Mouse (Mus musculus): ENCODE data around the gene Stx1b. TPM values are rescaled to one million over a fixed set of nuclear protein-coding genes. Genes with fewer than 3 reads are reported as not detected.

The Stx1b gene
- total RNA-seq, 2 experiments from 2014 or later: 11.8 to 12.2 TPM

GRCm38 (mm10) chr7:127817776-127818175, 6.6 kb downstream of the Stx1b start:
- DNase-seq (ENCODE audit: low spot score in 2 of 2): no peak

- DNase-seq (ENCODE audit: low spot score in 2 of 2): no peak
Measured at GRCm38 (mm10) chr7:127817053-127817452, 7.3 kb downstream of the Stx1b start.

GRCm38 (mm10) chr7:127815954-127816821, 8.2 kb downstream of the Stx1b start:
- DNase-seq (ENCODE audit: low spot score in 2 of 2): no peak

- no peak for DNase-seq (ENCODE audit: low spot score in 2 of 2)
Measured at GRCm38 (mm10) chr7:127815116-127815665, 9.2 kb downstream of the Stx1b start.

GRCm38 (mm10) chr7:127814241-127814921, 10.0 kb downstream of the Stx1b start:
- no peak for DNase-seq (ENCODE audit: low spot score in 2 of 2)

GRCm38 (mm10) chr7:127813821-127814220, 10.5 kb downstream of the Stx1b start:
- DNase-seq (ENCODE audit: low spot score in 2 of 2): no peak

- DNase-seq (ENCODE audit: low spot score in 2 of 2): no peak
Measured at GRCm38 (mm10) chr7:127812292-127812691, 12.1 kb downstream of the Stx1b start.

- DNase-seq (ENCODE audit: low spot score in 2 of 2): no peak
Measured at GRCm38 (mm10) chr7:127811240-127811639, 13.1 kb downstream of the Stx1b start.

GRCm38 (mm10) chr7:127810650-127811049, 13.7 kb downstream of the Stx1b start:
- DNase-seq (ENCODE audit: low spot score in 2 of 2): no peak

- DNase-seq (ENCODE audit: low spot score in 2 of 2): no peak
Measured at GRCm38 (mm10) chr7:127809846-127810245, 14.5 kb downstream of the Stx1b start.

- no peak for DNase-seq (ENCODE audit: low spot score in 2 of 2)
Measured at GRCm38 (mm10) chr7:127808821-127809220, 15.5 kb downstream of the Stx1b start.

- no peak for DNase-seq (ENCODE audit: low spot score in 2 of 2)
Measured at GRCm38 (mm10) chr7:127802313-127802712, 22.0 kb downstream of the Stx1b start.

GRCm38 (mm10) chr7:127801010-127801621, 23.2 kb downstream of the Stx1b start:
- DNase-seq (ENCODE audit: low spot score in 2 of 2): no peak

GRCm38 (mm10) chr7:127800435-127801009, 23.8 kb downstream of the Stx1b start, which contains the start of gene Hsd3b7:
Hsd3b7 (plus strand) TSS chr7:127800604.
- DNase-seq (ENCODE audit: low spot score in 2 of 2): peak; percentile 92 to 94

- DNase-seq (ENCODE audit: low spot score in 2 of 2): no peak
Measured at GRCm38 (mm10) chr7:127799738-127800137, 24.6 kb downstream of the Stx1b start.

GRCm38 (mm10) chr7:127799211-127799610, 25.1 kb downstream of the Stx1b start:
- no peak for DNase-seq (ENCODE audit: low spot score in 2 of 2)

- no peak for DNase-seq (ENCODE audit: low spot score in 2 of 2)
Measured at GRCm38 (mm10) chr7:127798591-127798990, 25.8 kb downstream of the Stx1b start.

- DNase-seq (ENCODE audit: low spot score in 2 of 2): no peak
Measured at GRCm38 (mm10) chr7:127797076-127797845, 27.1 kb downstream of the Stx1b start.

GRCm38 (mm10) chr7:127785308-127785707, 39.0 kb downstream of the Stx1b start, which contains the start of gene Gm49388:
Gm49388 (plus strand) TSS chr7:127785608.
- no peak for DNase-seq (ENCODE audit: low spot score in 2 of 2)

- DNase-seq (ENCODE audit: low spot score in 2 of 2): no peak
Measured at GRCm38 (mm10) chr7:127778350-127778749, 46.0 kb downstream of the Stx1b start.
